Mouse (Mus musculus) activated CD4-positive, CD25-positive, alpha-beta regulatory T cell, adult 4 months (primary cell): ENCODE data around the gene Mgat5b. TPM values are rescaled to one million over a fixed set of nuclear protein-coding genes. Genes with fewer than 3 reads are reported as not detected.

Source experiments
- ATAC-seq: one replicate; pipeline ENCODE4 v1.8.0; 2017
- polyA plus RNA-seq, 2 experiments: library from polyadenylated mRNA; unstranded; fragments of 100-300 nt; shearing (Covaris generic); gene quantifications; one replicate each; pipeline ENCODE4 v1.2.1; 2017

The Mgat5b gene
- polyA plus RNA-seq, 2 experiments from 2014 or later, result not detected

DNA sequence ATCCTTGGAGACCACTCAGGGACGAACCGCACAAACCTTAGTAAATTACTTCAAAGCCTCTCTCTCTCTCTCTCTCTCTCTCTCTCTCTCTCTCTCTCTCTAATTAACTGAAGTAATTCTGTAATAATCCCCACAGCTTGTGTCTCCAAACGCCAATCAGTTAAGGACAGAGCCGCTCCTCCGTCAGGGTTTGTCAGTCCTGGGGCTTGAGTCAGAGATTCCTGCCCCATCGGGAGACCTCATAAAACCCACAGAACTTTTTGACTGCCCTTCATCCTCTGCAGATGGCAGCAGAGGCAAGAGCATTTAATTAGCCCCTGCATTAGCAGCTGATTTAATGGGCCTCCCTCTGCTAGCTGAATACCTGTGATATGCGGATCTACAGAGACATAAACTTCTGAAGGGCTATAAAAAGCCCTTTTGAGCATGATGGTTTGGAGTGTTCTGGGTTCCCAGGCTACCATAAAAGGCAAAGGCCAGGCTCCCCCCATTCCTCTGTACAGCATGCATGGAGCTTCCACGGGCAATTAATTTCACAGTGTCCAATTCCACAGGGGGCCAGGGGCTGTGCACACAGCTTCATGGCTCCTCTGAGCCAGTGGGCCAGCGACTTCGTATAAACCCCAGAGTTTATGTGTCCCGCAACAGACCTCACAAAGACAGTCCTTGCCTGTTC lies 117.1 kb downstream of the Mgat5b start:
- no peak for ATAC-seq

Other genes with a start within 250 kb of the Mgat5b start
- 10 to 100 TPM; 12.6 to 13.9 TPM for gene St6galnac1, start 143.4 kb upstream of the Mgat5b start, polyA plus RNA-seq
- not detected for gene Mxra7, start 90.8 kb upstream of the Mgat5b start, polyA plus RNA-seq
- 100 to 1,000 TPM; 105 to 149 TPM for gene Mettl23, start 75.6 kb upstream of the Mgat5b start, polyA plus RNA-seq
- 10 to 100 TPM; 50.0 to 55.7 TPM for gene Jmjd6, start 75.4 kb upstream of the Mgat5b start, polyA plus RNA-seq
- gene Mfsd11, start 66.4 kb upstream of the Mgat5b start, polyA plus RNA-seq, result 10 to 100 TPM; 18.9 to 21.1 TPM
- gene Srsf2, start 65.8 kb upstream of the Mgat5b start, polyA plus RNA-seq, result 100 to 1,000 TPM; 256 to 305 TPM
- 10 to 100 TPM; 13.9 to 22.7 TPM for gene Sec14l1, start 196.3 kb downstream of the Mgat5b start, polyA plus RNA-seq